Mouse (Mus musculus) myocyte (in vitro differentiated cells): Measurements from ENCODE around the gene Pes1.

Experiments used
- E2F4 ChIP-seq: IDR thresholded peaks from one replicate; pipeline ENCODE4 v1.6.1; 2011; ENCODE audit warnings: mild to moderate bottlenecking, control low read depth, moderate library complexity; ENCODE audit not compliant: insufficient read depth
- MAX ChIP-seq: IDR thresholded peaks from one replicate; pipeline ENCODE4 v1.6.1; 2011; ENCODE audit warnings: low read depth, mild to moderate bottlenecking, control low read depth
- MYOD1 ChIP-seq, 3 experiments: IDR thresholded peaks; one replicate each; pipeline ENCODE4 v1.6.1; 2011; ENCODE audit warnings: control low read depth in 2 of 3, low read depth in 2 of 3, mild to moderate bottlenecking in 2 of 3, moderate library complexity in 1 of 3; ENCODE audit not compliant: insufficient read length in 2 of 3, control insufficient read depth in 1 of 3
- MYOG ChIP-seq, 3 experiments: IDR thresholded peaks; one replicate each; pipeline ENCODE4 v1.6.1; 2011; ENCODE audit warnings: control low read depth in 2 of 3, low read depth in 2 of 3, mild to moderate bottlenecking in 2 of 3; ENCODE audit not compliant: insufficient read length in 2 of 3, control insufficient read depth in 1 of 3, insufficient read depth in 1 of 3
- POLR2A ChIP-seq: IDR thresholded peaks from one replicate; pipeline ENCODE4 v1.6.1; 2011; ENCODE audit warnings: low read depth, mild to moderate bottlenecking, control low read depth, moderate library complexity; ENCODE audit not compliant: insufficient read length
- POLR2AphosphoS2 ChIP-seq: IDR thresholded peaks from one replicate; pipeline ENCODE4 v1.6.1; 2011; ENCODE audit warnings: low read depth, control low read depth; ENCODE audit not compliant: insufficient read length
- SRF ChIP-seq: IDR thresholded peaks from one replicate; pipeline ENCODE4 v1.6.1; 2011; ENCODE audit warnings: low read depth; ENCODE audit not compliant: control insufficient read depth, insufficient read length
- TCF12 ChIP-seq: IDR thresholded peaks from one replicate; pipeline ENCODE4 v1.6.1; 2011; ENCODE audit warnings: mild to moderate bottlenecking, control low read depth; ENCODE audit not compliant: poor library complexity, insufficient read depth, severe bottlenecking
- TCF3 ChIP-seq: IDR thresholded peaks from one replicate; pipeline ENCODE4 v1.6.1; 2011; ENCODE audit warnings: low read depth, control low read depth; ENCODE audit not compliant: insufficient read length
- USF1 ChIP-seq: IDR thresholded peaks from one replicate; pipeline ENCODE4 v1.6.1; 2011; ENCODE audit warnings: low read depth, mild to moderate bottlenecking, control low read depth, moderate library complexity

- TF ChIP-seq POLR2AphosphoS2 (no peak), MAX (no peak), POLR2A (no peak), MYOG (IDR thresholded peaks at IDR 0.05; ENCODE audit: control insufficient read depth in 1 of 3, insufficient read depth in 1 of 3, insufficient read length in 2 of 3, low read depth in 2 of 3) (no peak), MYOD1 (IDR thresholded peaks at IDR 0.05; ENCODE audit: control insufficient read depth in 1 of 3, insufficient read length in 2 of 3, low read depth in 2 of 3) (no peak), E2F4 (no peak), TCF3 (no peak), USF1 (no peak), TCF12 (no peak), SRF (no peak)
Measured at GRCm38 (mm10) chr11:3935135-3935534, 28.6 kb upstream of the Pes1 start.
